Mouse (Mus musculus) layer of hippocampus, postnatal 10 days (tissue): ENCODE results near the gene Ephx1. TPM values are rescaled to one million over a fixed set of nuclear protein-coding genes. Genes with fewer than 3 reads are reported as not detected.
"Not testable (repeated sequence)": the region's sequence is repeated elsewhere in the genome, so short reads cannot be mapped to it uniquely, and the experiment has no call there.

ENCODE experiments used
- DNase-seq, 2 experiments: peaks; one replicate each; pipeline ENCODE4 v3.0.0; 2021; ENCODE audit warnings: low spot score in 2 of 2
- long read RNA-seq: library from polyadenylated mRNA; stranded (forward); transcript quantifications from one replicate; pipeline ENCODE4 v2.0.0, GENCODE M21; 2023
- total RNA-seq, 2 experiments: library from RNA; stranded (reverse); gene quantifications; 2 replicates each; pipeline ENCODE4 v1.2.3; 2021

Gene Ephx1
- 10 to 100 TPM; 14.0 to 16.2 TPM for total RNA-seq
- long read RNA-seq, transcript Ephx1-201 (9 exons, 1,741 nt) = major isoform, 10 of 11 reads
- long read RNA-seq, partial matches to known transcripts = 0 of 11 reads
- long read RNA-seq, other reads (novel, unspliced or antisense) = 1 of 11 reads

- DNase-seq = no peak
Observed at GRCm38 (mm10) chr1:181020756-181021487, at the start of gene Ephx1. Ephx1 (minus strand) TSS chr1:181020904.

GRCm38 (mm10) chr1:181069671-181070070, 49.0 kb upstream of the Ephx1 start:
- no peak for DNase-seq

- DNase-seq = no peak
Observed at GRCm38 (mm10) chr1:181068344-181068743, 47.6 kb upstream of the Ephx1 start.

- DNase-seq = no peak
Observed at GRCm38 (mm10) chr1:181064648-181065047, 43.9 kb upstream of the Ephx1 start.

- DNase-seq = no peak
Observed at GRCm38 (mm10) chr1:181063991-181064390, 43.3 kb upstream of the Ephx1 start.

- DNase-seq = no peak
Observed at GRCm38 (mm10) chr1:181061784-181062485, 41.2 kb upstream of the Ephx1 start.

- no peak for DNase-seq
Observed at GRCm38 (mm10) chr1:181052898-181053297, 32.2 kb upstream of the Ephx1 start.

GRCm38 (mm10) chr1:181050937-181051336, 30.2 kb upstream of the Ephx1 start, which contains the start of gene 9130409I23Rik:
9130409I23Rik (plus strand) TSS chr1:181051237.
- no peak for DNase-seq

GRCm38 (mm10) chr1:181049328-181049842, 28.7 kb upstream of the Ephx1 start:
- DNase-seq = no peak

- no peak for DNase-seq
Observed at GRCm38 (mm10) chr1:181047520-181047919, 26.8 kb upstream of the Ephx1 start.

- no peak for DNase-seq
Observed at GRCm38 (mm10) chr1:181039652-181040051, 18.9 kb upstream of the Ephx1 start.

- DNase-seq = no peak
Observed at GRCm38 (mm10) chr1:181037623-181038022, 16.9 kb upstream of the Ephx1 start.

GRCm38 (mm10) chr1:181035015-181035778, 14.5 kb upstream of the Ephx1 start:
- not testable (repeated sequence) for DNase-seq

GRCm38 (mm10) chr1:181022265-181022664, 1.6 kb upstream of the Ephx1 start:
- peak; percentile 39 to 57 for DNase-seq

- no peak for DNase-seq
Observed at GRCm38 (mm10) chr1:181021488-181021865, 773 bp upstream of the Ephx1 start.

- DNase-seq = no peak
Observed at GRCm38 (mm10) chr1:181017890-181018420, 2.7 kb downstream of the Ephx1 start.

- DNase-seq = peak; percentile 53 to 72
Observed at GRCm38 (mm10) chr1:181017212-181017711, 3.4 kb downstream of the Ephx1 start.

- peak; percentile 46 to 56 for DNase-seq
Observed at GRCm38 (mm10) chr1:181016532-181017131, 4.1 kb downstream of the Ephx1 start.

- DNase-seq = no peak
Observed at GRCm38 (mm10) chr1:181016045-181016444, 4.7 kb downstream of the Ephx1 start.

- DNase-seq = peak; percentile 46
Observed at GRCm38 (mm10) chr1:181015558-181015957, 5.1 kb downstream of the Ephx1 start.
